Mouse (Mus musculus): ENCODE results near the gene Prickle2. TPM values are rescaled to one million over a fixed set of nuclear protein-coding genes. Genes with fewer than 3 reads are reported as not detected.
A peak's percentile ranks its signal among the peaks of the same experiment; 100 is the strongest.

Prickle2 gene
- polyA plus RNA-seq, 1 experiment from 2014 or later = 4.4 TPM

DNA sequence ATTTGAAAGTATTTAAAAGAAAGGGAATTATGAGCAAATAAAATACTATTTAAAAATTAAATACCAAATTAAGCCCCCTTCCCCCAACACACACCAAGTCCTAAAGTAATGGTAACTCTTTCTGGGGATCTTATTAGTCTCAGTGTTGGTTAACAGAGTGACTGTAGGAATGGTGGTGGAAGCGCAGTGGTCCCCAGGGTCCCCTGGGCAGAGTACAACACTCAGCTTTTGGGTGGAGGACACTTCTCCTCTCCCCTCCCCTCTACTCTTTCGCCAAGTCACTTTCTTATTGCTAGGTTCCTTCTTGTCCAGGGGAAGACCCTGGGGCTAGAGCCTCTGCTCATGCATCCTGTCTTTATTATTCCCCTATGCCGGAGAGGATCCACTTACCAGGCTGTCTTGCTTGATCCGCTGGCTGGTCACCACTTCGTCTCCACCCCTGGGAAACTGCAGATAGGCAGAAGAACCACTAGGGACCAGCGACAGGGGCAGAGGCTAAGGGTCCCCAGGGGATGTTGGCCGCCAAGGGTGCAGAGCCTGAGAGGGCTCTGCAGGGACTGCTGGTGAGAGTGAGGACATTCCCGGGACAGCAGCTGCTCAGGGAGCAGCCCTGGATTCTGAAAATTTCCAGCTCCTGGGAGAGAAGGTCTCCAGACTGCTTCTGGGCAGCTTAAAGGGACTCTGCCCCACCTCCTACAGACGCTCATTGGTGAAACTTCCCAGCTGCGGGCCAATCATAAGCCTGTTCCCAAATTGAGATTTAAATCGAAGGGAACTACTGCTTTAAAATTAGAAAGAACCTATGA, 171.5 kb downstream of the Prickle2 start:
- no peaks in the 10 kb centered on the region for H3K9me3 ChIP-seq (replicated peaks)
- ATAC-seq (replicated peaks; ENCODE audit: insufficient number of reproducible peaks, insufficient read depth, low FRiP score, low read depth) = peak; percentile 89
- H3K4me1 ChIP-seq (replicated peaks) = peaks cover 19% of the 10 kb centered on the region
- H3K4me2 ChIP-seq = peak overlapping the region; percentile 79
- H3K27ac ChIP-seq = peak overlapping the region; percentile 80
- no peaks in the 10 kb centered on the region for H3K36me3 ChIP-seq
- 8% methylated on average over 11 of the region's 11 CpGs for WGBS
- peak overlapping the region; percentile 67 for H3K9ac ChIP-seq
- no peaks in the 10 kb centered on the region for H3K27me3 ChIP-seq
- peak overlapping the region; percentile 57 for H3K4me3 ChIP-seq

GRCm38 (mm10) chr6:92533306-92534063, 172.5 kb downstream of the Prickle2 start:
- no peaks in the 10 kb centered on the region for H3K27me3 ChIP-seq
- ATAC-seq (replicated peaks; ENCODE audit: insufficient number of reproducible peaks, insufficient read depth, low FRiP score, low read depth) = no peak
- WGBS = 56% methylated on average over 8 of the region's 8 CpGs

DNA sequence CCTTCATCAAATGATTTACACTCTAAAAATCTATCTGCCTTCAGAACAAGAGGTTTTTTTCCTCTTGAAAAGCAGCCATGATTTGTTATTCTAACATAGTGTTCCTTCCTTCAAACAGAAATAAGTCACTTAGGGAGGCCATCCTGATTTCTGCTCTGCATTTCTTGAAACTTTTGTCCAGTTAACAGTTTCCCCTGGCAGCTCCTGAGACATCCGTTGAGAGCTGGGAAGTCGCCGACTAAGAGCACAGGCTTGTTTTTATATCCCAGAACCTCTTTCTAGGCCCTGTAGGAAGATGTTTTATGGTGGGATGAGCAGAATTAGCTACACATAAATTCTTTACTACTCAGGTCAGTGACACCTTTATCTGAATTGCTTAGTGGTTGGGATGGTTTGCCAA, 173.1 kb downstream of the Prickle2 start:
- no peaks in the 10 kb centered on the region for H3K27me3 ChIP-seq
- H3K4me1 ChIP-seq (replicated peaks) = peaks cover 19% of the 10 kb centered on the region
- WGBS = 36% methylated on average over 3 of the region's 3 CpGs
- H3K9ac ChIP-seq = no peak overlapping the region
- H3K27ac ChIP-seq = peak overlapping the region; percentile 61
- peak overlapping the region; percentile 57 for H3K4me3 ChIP-seq
- H3K36me3 ChIP-seq = no peaks in the 10 kb centered on the region
- H3K4me2 ChIP-seq = peak overlapping the region; percentile 79
- ATAC-seq (replicated peaks; ENCODE audit: insufficient number of reproducible peaks, insufficient read depth, low FRiP score, low read depth) = no peak
- no peaks in the 10 kb centered on the region for H3K9me3 ChIP-seq (replicated peaks)

More at GRCm38 (mm10) chr6:92533306-92534063, 172.5 kb downstream of the Prickle2 start:
- Histone ChIP-seq H3K9ac (0 out of 2 replicates have a peak overlapping the region, but pooled peaks have one; percentile 67), H3K4me2 (peak overlapping the region; percentile 79), H3K4me1 (replicated peaks) (peaks cover 19% of the 10 kb centered on the region), H3K9me3 (replicated peaks) (no peaks in the 10 kb centered on the region), H3K4me3 (peak overlapping the region; percentile 57), H3K36me3 (no peaks in the 10 kb centered on the region), H3K27ac (peak overlapping the region; percentile 61)

GRCm38 (mm10) chr6:92532331-92532730, 173.6 kb downstream of the Prickle2 start:
- Histone ChIP-seq H3K27ac (peak overlapping the region; percentile 61), H3K4me1 (replicated peaks) (peaks cover 19% of the 10 kb centered on the region), H3K4me3 (peak overlapping the region; percentile 57; the same call in 1 of the 2 replicates), H3K4me2 (peak overlapping the region; percentile 79; the same call in 1 of the 2 replicates), H3K9ac (no peak overlapping the region), H3K27me3 (no peaks in the 10 kb centered on the region), H3K36me3 (no peaks in the 10 kb centered on the region), H3K9me3 (replicated peaks) (no peaks in the 10 kb centered on the region)
- ATAC-seq (replicated peaks; ENCODE audit: insufficient number of reproducible peaks, insufficient read depth, low FRiP score, low read depth) = no peak
- 49% methylated on average over 6 of the region's 6 CpGs for WGBS

DNA sequence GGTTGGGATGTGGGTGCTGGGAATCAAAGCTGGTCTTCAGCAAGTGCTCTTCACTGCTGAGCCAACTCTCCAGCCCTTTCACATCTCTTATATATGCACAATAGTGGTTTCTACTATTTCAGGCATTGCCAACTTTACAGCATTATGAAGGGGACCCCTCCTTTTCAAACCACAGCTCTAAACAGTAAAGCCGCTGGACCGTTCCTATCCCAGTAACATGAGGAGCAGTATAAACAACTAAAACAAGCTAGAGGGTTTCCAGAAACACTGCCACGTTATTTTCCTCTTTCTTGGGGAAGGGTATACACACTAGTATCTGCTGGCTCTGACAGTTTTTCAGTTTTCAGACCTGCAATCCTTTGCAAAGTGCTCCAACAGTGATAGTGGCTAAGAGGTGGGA, 179.7 kb downstream of the Prickle2 start:
- Histone ChIP-seq H3K27me3 (no peaks in the 10 kb centered on the region), H3K9me3 (replicated peaks) (no peaks in the 10 kb centered on the region), H3K27ac (no peak overlapping the region), H3K4me1 (replicated peaks) (peaks cover 9% of the 10 kb centered on the region), H3K36me3 (no peaks in the 10 kb centered on the region), H3K4me2 (no peak overlapping the region), H3K9ac (no peak overlapping the region), H3K4me3 (no peak overlapping the region)
- no peak for ATAC-seq (replicated peaks; ENCODE audit: insufficient number of reproducible peaks, insufficient read depth, low FRiP score, low read depth)
- 62% methylated on average over 3 of the region's 3 CpGs for WGBS

DNA sequence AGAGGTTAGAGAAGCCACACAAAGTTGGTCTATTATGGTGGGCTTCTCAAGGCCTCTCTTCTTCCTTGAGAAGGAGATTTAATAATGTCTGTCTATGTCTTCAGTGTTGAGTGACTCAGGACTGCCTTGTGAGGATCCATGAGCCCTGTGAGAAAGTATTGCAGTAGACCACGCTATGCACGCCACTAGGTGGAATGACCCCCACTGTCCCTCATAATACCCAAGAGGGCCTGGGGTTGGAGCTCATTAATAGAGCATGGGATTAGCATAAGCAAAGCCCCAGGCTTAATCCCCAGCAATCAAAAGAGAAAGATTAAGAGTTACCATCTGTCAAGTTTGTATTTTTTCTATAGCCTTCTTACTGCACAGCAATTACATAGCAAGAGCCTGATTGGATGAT, 180.3 kb downstream of the Prickle2 start:
- H3K27me3 ChIP-seq = no peaks in the 10 kb centered on the region
- 91% methylated on average over 2 of the region's 2 CpGs for WGBS
- no peaks in the 10 kb centered on the region for H3K9me3 ChIP-seq (replicated peaks)
- no peak overlapping the region for H3K27ac ChIP-seq
- no peaks in the 10 kb centered on the region for H3K36me3 ChIP-seq
- no peak overlapping the region for H3K9ac ChIP-seq
- no peak overlapping the region for H3K4me2 ChIP-seq
- H3K4me1 ChIP-seq (replicated peaks) = peaks cover 10% of the 10 kb centered on the region
- no peak for ATAC-seq (replicated peaks; ENCODE audit: insufficient number of reproducible peaks, insufficient read depth, low FRiP score, low read depth)
- no peak overlapping the region for H3K4me3 ChIP-seq

GRCm38 (mm10) chr6:92521526-92522075, 184.4 kb downstream of the Prickle2 start:
- no peak overlapping the region for H3K4me3 ChIP-seq
- no peaks in the 10 kb centered on the region for H3K36me3 ChIP-seq
- no peak for ATAC-seq (replicated peaks; ENCODE audit: insufficient number of reproducible peaks, insufficient read depth, low FRiP score, low read depth)
- H3K9me3 ChIP-seq (replicated peaks) = no peaks in the 10 kb centered on the region
- peaks cover 30% of the 10 kb centered on the region for H3K4me1 ChIP-seq (replicated peaks)
- no peak overlapping the region for H3K4me2 ChIP-seq
- H3K27ac ChIP-seq = no peak overlapping the region
- no peaks in the 10 kb centered on the region for H3K27me3 ChIP-seq
- no peak overlapping the region for H3K9ac ChIP-seq
- 45% methylated on average over 7 of the region's 7 CpGs for WGBS

DNA sequence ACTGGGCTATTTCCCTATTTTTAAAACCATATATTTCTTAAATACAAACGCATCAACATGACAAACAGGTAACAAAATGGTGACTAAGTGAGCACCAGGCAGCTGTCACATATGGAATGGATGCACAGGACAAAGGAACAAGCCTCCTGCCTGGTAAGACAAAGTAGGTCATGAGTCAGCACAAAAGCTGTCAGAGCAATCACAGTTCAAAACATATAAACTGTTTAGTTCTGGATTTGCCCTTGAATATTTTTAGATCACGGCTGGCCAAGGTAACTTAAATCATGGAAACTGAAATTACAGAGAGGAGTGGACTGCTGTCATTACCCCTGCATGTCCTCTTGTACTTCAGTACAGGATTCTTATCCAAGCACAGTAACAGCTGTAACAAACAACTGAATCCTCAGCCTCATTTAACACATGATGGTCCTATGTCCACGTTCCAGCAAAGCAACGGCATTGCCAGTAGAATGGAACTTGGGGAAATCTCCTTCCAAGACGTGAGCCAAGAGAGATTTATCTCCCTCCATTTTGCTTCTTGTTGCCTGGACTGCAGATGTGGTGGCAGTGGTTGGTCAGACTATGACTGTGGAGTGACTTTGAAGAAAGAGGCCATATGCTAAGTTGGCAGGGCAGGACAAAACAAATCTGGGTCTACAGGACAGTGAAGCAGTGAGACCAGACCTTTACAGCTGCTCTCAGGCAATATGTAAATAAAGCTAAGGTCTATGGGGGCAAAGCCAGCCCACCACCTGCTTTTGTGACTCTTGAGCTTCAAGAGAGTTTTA, 185.7 kb downstream of the Prickle2 start:
- peaks cover 30% of the 10 kb centered on the region for H3K4me1 ChIP-seq (replicated peaks)
- H3K27me3 ChIP-seq = no peaks in the 10 kb centered on the region
- no peak overlapping the region for H3K27ac ChIP-seq
- no peak overlapping the region for H3K9ac ChIP-seq
- no peak overlapping the region for H3K4me3 ChIP-seq
- WGBS = 60% methylated on average over 5 of the region's 5 CpGs
- ATAC-seq (replicated peaks; ENCODE audit: insufficient number of reproducible peaks, insufficient read depth, low FRiP score, low read depth) = no peak
- no peak overlapping the region for H3K4me2 ChIP-seq
- H3K36me3 ChIP-seq = no peaks in the 10 kb centered on the region
- H3K9me3 ChIP-seq (replicated peaks) = no peaks in the 10 kb centered on the region

DNA sequence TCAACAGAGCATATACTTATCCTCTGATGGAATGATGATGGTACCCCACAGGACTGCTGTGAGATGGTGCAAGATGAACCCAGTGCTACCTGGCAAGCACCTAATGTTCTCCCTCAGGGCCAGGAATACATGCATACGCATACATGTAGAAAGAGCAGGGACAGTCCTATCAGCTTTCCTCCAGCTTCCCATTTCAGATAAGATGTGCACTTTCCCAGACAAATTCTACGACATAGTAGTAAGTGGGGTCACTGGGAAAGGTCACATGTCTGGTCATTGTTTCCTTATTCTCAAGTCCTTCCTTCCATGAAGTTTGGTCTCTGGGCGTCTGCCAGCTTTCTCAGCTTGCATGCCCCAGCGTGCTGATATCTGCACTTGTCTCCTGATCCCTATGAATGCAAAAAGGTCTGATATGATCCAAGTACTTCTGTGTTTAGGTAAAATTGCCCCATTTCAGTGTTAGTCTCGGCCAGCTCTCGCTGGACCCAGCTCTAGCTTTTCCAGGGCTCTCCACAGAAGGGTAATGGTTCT, 187.5 kb downstream of the Prickle2 start:
- no peak overlapping the region for H3K9ac ChIP-seq
- H3K4me1 ChIP-seq (replicated peaks) = peaks cover 30% of the 10 kb centered on the region
- WGBS = 28% methylated on average over 6 of the region's 6 CpGs
- H3K36me3 ChIP-seq = no peaks in the 10 kb centered on the region
- H3K4me2 ChIP-seq = no peak overlapping the region
- no peaks in the 10 kb centered on the region for H3K27me3 ChIP-seq
- H3K27ac ChIP-seq = peak overlapping the region; percentile 58
- no peak; the same call in 1 of the 2 replicates for ATAC-seq (replicated peaks; ENCODE audit: insufficient number of reproducible peaks, insufficient read depth, low FRiP score, low read depth)
- no peaks in the 10 kb centered on the region for H3K9me3 ChIP-seq (replicated peaks)
- H3K4me3 ChIP-seq = no peak overlapping the region

DNA sequence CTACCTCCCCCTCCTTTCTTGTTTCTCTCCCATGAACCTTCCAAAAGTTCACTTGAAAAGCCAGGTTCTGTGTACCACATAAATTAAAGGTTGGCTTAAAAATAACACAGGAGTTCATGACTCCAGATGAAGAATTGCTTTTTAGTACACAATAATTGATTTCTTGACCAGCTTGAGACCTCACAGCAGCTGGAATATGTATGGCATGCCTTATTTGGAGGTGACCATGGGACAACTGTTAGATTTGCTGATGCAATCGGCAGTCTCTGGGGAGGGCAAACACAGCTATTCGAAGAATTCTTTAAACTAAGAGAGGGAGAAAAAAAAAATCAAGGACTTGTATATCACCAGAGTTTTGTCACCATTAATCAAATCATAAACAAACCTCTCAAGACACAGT, 189.0 kb downstream of the Prickle2 start:
- Histone ChIP-seq H3K4me1 (replicated peaks) (peaks cover 29% of the 10 kb centered on the region), H3K9me3 (replicated peaks) (no peaks in the 10 kb centered on the region), H3K4me2 (no peak overlapping the region), H3K9ac (no peak overlapping the region), H3K36me3 (no peaks in the 10 kb centered on the region), H3K27ac (no peak overlapping the region), H3K4me3 (no peak overlapping the region), H3K27me3 (no peaks in the 10 kb centered on the region)
- 30% methylated on average over 2 of the region's 2 CpGs for WGBS
- no peak for ATAC-seq (replicated peaks; ENCODE audit: insufficient number of reproducible peaks, insufficient read depth, low FRiP score, low read depth)
